Mouse (Mus musculus): ENCODE measurements around the gene Cdk19.

- TF ChIP-seq POLR2A (IDR thresholded peaks at IDR 0.05; ENCODE audit: insufficient read depth, low read length): no peak
- no peak for TF ChIP-seq CTCF (IDR thresholded peaks at IDR 0.05; ENCODE audit: low read depth, low read length)
- TF ChIP-seq EP300 (IDR thresholded peaks at IDR 0.05; ENCODE audit: insufficient read depth, low read depth, low read length): no peak
Observed at GRCm38 (mm10) chr10:40431957-40432356, 92.6 kb downstream of the Cdk19 start.

Data from ES-Bruce4 (cell line).